Mouse (Mus musculus): Measurements from ENCODE around the gene Ryr1. TPM values are rescaled to one million over a fixed set of nuclear protein-coding genes. Genes with fewer than 3 reads are reported as not detected.
A peak's percentile ranks its signal among the peaks of the same experiment; 100 is the strongest.

Ryr1 gene
- polyA plus RNA-seq, 1 experiment from 2014 or later, result 10.3 TPM

GRCm38 (mm10) chr7:29023514-29023913 is 101.5 kb downstream of the Ryr1 start:
- WGBS, result 92% methylated on average over 8 of the region's 8 CpGs
- Histone ChIP-seq H3K27me3 (peaks cover 33% of the 10 kb centered on the region), H3K36me3 (no peaks in the 10 kb centered on the region), H3K9ac (no peak overlapping the region), H3K4me1 (replicated peaks) (peaks cover 9% of the 10 kb centered on the region), H3K4me2 (no peak overlapping the region), H3K4me3 (no peak overlapping the region), H3K9me3 (no peaks in the 10 kb centered on the region), H3K27ac (replicated peaks) (no peak overlapping the region)
- no peak for ATAC-seq (ENCODE audit: low FRiP score, low read depth)

GRCm38 (mm10) chr7:29022479-29022878 is 102.5 kb downstream of the Ryr1 start:
- no peak for ATAC-seq (ENCODE audit: low FRiP score, low read depth)
- 89% methylated on average over 8 of the region's 8 CpGs for WGBS
- no peak overlapping the region for H3K9ac ChIP-seq
- H3K27ac ChIP-seq (replicated peaks), result no peak overlapping the region
- peaks cover 9% of the 10 kb centered on the region for H3K4me1 ChIP-seq (replicated peaks)
- H3K36me3 ChIP-seq, result no peaks in the 10 kb centered on the region
- no peaks in the 10 kb centered on the region for H3K9me3 ChIP-seq
- H3K27me3 ChIP-seq, result peaks cover 42% of the 10 kb centered on the region
- H3K4me2 ChIP-seq, result no peak overlapping the region
- H3K4me3 ChIP-seq, result no peak overlapping the region

GRCm38 (mm10) chr7:29019447-29020220 is 105.3 kb downstream of the Ryr1 start:
- peak overlapping the region; percentile 31; the same call in 1 of the 2 replicates for H3K9ac ChIP-seq
- 0 out of 2 replicates have a peak, but pooled peaks have one; percentile 19 for ATAC-seq (ENCODE audit: low FRiP score, low read depth)
- no peaks in the 10 kb centered on the region for H3K9me3 ChIP-seq
- peaks cover 9% of the 10 kb centered on the region for H3K4me1 ChIP-seq (replicated peaks)
- H3K27me3 ChIP-seq, result peaks cover 42% of the 10 kb centered on the region
- peak overlapping the region; percentile 62 for H3K4me2 ChIP-seq
- H3K36me3 ChIP-seq, result no peaks in the 10 kb centered on the region
- H3K4me3 ChIP-seq, result peak overlapping the region; percentile 40
- H3K27ac ChIP-seq (replicated peaks), result no peak overlapping the region
- 3% methylated on average over 72 of the region's 88 CpGs for whole genome bisulfite sequencing

GRCm38 (mm10) chr7:29017222-29017621 is 107.8 kb downstream of the Ryr1 start:
- no peak for ATAC-seq (ENCODE audit: low FRiP score, low read depth)
- no peak overlapping the region for H3K27ac ChIP-seq (replicated peaks)
- 83% methylated on average over 7 of the region's 7 CpGs for WGBS

GRCm38 (mm10) chr7:29016440-29016839 is 108.5 kb downstream of the Ryr1 start:
- no peaks in the 10 kb centered on the region for H3K9me3 ChIP-seq
- 85% methylated on average over 7 of the region's 7 CpGs for WGBS
- H3K27me3 ChIP-seq, result peaks cover 38% of the 10 kb centered on the region
- no peaks in the 10 kb centered on the region for H3K36me3 ChIP-seq
- no peak overlapping the region for H3K4me2 ChIP-seq
- H3K27ac ChIP-seq (replicated peaks), result no peak overlapping the region
- ATAC-seq (ENCODE audit: low FRiP score, low read depth), result no peak
- no peak overlapping the region for H3K9ac ChIP-seq
- H3K4me3 ChIP-seq, result no peak overlapping the region
- peaks cover 9% of the 10 kb centered on the region for H3K4me1 ChIP-seq (replicated peaks)

More at GRCm38 (mm10) chr7:29017222-29017621, 107.8 kb downstream of the Ryr1 start:
- no peaks in the 10 kb centered on the region for H3K9me3 ChIP-seq
- no peak overlapping the region for H3K4me2 ChIP-seq
- H3K27me3 ChIP-seq, result peaks cover 41% of the 10 kb centered on the region
- H3K9ac ChIP-seq, result no peak overlapping the region
- H3K36me3 ChIP-seq, result no peaks in the 10 kb centered on the region
- H3K4me1 ChIP-seq (replicated peaks), result peaks cover 9% of the 10 kb centered on the region
- H3K4me3 ChIP-seq, result no peak overlapping the region

- Histone ChIP-seq H3K27ac (replicated peaks) (no peak overlapping the region), H3K36me3 (no peaks in the 10 kb centered on the region), H3K4me2 (no peak overlapping the region), H3K9me3 (no peaks in the 10 kb centered on the region), H3K9ac (no peak overlapping the region), H3K27me3 (peaks cover 24% of the 10 kb centered on the region), H3K4me3 (no peak overlapping the region), H3K4me1 (replicated peaks) (peaks cover 9% of the 10 kb centered on the region)
- ATAC-seq (ENCODE audit: low FRiP score, low read depth), result no peak
- WGBS, result 100% methylated on average over 1 of the region's 1 CpGs
Observed at GRCm38 (mm10) chr7:29014984-29015383, 110.0 kb downstream of the Ryr1 start.

GRCm38 (mm10) chr7:29008714-29009113 is 116.3 kb downstream of the Ryr1 start:
- H3K9me3 ChIP-seq, result no peaks in the 10 kb centered on the region
- 83% methylated on average over 9 of the region's 9 CpGs for WGBS
- no peak for ATAC-seq (ENCODE audit: low FRiP score, low read depth)
- H3K4me2 ChIP-seq, result no peak overlapping the region
- no peak overlapping the region for H3K27ac ChIP-seq (replicated peaks)
- no peak overlapping the region for H3K4me3 ChIP-seq
- no peaks in the 10 kb centered on the region for H3K4me1 ChIP-seq (replicated peaks)
- no peak overlapping the region for H3K9ac ChIP-seq
- H3K36me3 ChIP-seq, result no peaks in the 10 kb centered on the region
- no peaks in the 10 kb centered on the region for H3K27me3 ChIP-seq

- H3K4me1 ChIP-seq (replicated peaks), result no peaks in the 10 kb centered on the region
- H3K9ac ChIP-seq, result no peak overlapping the region
- no peak for ATAC-seq (ENCODE audit: low FRiP score, low read depth)
- no peaks in the 10 kb centered on the region for H3K36me3 ChIP-seq
- H3K27ac ChIP-seq (replicated peaks), result no peak overlapping the region
- no peak overlapping the region for H3K4me2 ChIP-seq
- no peak overlapping the region for H3K4me3 ChIP-seq
- H3K27me3 ChIP-seq, result no peaks in the 10 kb centered on the region
- WGBS, result 96% methylated on average over 10 of the region's 10 CpGs
- H3K9me3 ChIP-seq, result no peaks in the 10 kb centered on the region
Observed at GRCm38 (mm10) chr7:29008171-29008570, 116.8 kb downstream of the Ryr1 start.

GRCm38 (mm10) chr7:29007224-29008101 is 117.5 kb downstream of the Ryr1 start:
- Histone ChIP-seq H3K27ac (replicated peaks) (no peak overlapping the region), H3K4me1 (replicated peaks) (no peaks in the 10 kb centered on the region), H3K36me3 (no peaks in the 10 kb centered on the region), H3K9me3 (no peaks in the 10 kb centered on the region), H3K9ac (no peak overlapping the region), H3K4me2 (no peak overlapping the region), H3K4me3 (no peak overlapping the region), H3K27me3 (no peaks in the 10 kb centered on the region)
- 83% methylated on average over 9 of the region's 9 CpGs for WGBS
- no peak for ATAC-seq (ENCODE audit: low FRiP score, low read depth)

GRCm38 (mm10) chr7:29000651-29001605 is 124.1 kb downstream of the Ryr1 start:
- peak; percentile 77 for ATAC-seq (ENCODE audit: low FRiP score, low read depth)

GRCm38 (mm10) chr7:28993402-28993801 is 131.6 kb downstream of the Ryr1 start:
- Histone ChIP-seq H3K9ac (no peak overlapping the region), H3K9me3 (no peaks in the 10 kb centered on the region), H3K27ac (replicated peaks) (no peak overlapping the region), H3K36me3 (no peaks in the 10 kb centered on the region), H3K4me2 (no peak overlapping the region), H3K4me1 (replicated peaks) (no peaks in the 10 kb centered on the region), H3K27me3 (no peaks in the 10 kb centered on the region), H3K4me3 (no peak overlapping the region)
- WGBS, result 83% methylated on average over 3 of the region's 3 CpGs
- ATAC-seq (ENCODE audit: low FRiP score, low read depth), result no peak

More at GRCm38 (mm10) chr7:29000651-29001605, 124.1 kb downstream of the Ryr1 start:
- H3K36me3 ChIP-seq, result no peaks in the 10 kb centered on the region
- 0 out of 2 replicates have a peak, but pooled peaks cover 3% of the 10 kb centered on the region for H3K27me3 ChIP-seq
- H3K4me1 ChIP-seq (replicated peaks), result peaks cover 12% of the 10 kb centered on the region
- H3K4me3 ChIP-seq, result peak overlapping the region; percentile 46
- H3K9me3 ChIP-seq, result no peaks in the 10 kb centered on the region
- peak overlapping the region; percentile 61 for H3K27ac ChIP-seq (replicated peaks)
- H3K9ac ChIP-seq, result peak overlapping the region; percentile 54
- WGBS, result 5% methylated on average over 43 of the region's 43 CpGs
- peak overlapping the region; percentile 78 for H3K4me2 ChIP-seq

Data from hindbrain, embryonic 15.5 days (tissue).